Mouse (Mus musculus) activated CD4-positive, CD25-positive, alpha-beta regulatory T cell, adult 9 weeks (primary cell): ENCODE data around the gene Mymx. TPM values are rescaled to one million over a fixed set of nuclear protein-coding genes. Genes with fewer than 3 reads are reported as not detected.

ENCODE experiments used
- polyA plus RNA-seq: library from polyadenylated mRNA; unstranded; fragments of 100-300 nt; shearing (Covaris generic); gene quantifications from one replicate; pipeline ENCODE4 v1.2.1, GENCODE M21; 2017

Gene Mymx
- not detected for polyA plus RNA-seq

DNA sequence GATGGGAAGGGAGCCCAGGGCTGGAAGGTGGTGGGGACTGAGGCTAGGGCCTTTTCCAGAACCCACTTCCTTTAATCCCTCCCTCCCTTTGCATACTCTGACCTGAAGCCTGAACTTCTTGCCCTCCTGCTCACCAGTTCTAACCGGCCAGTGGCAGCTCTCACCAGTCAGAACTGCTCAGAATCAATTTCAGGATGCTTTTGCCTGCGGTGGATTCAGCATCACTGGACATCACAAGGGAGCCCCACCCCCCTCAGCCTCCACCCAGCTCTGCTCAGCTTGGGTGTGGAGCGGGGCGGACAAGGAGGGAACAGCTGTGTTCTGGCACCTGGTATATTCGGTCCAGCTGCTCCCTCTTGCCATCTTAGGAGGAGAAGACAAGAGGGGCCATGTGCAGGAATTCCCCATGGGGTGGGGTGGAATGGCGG is at the start of gene Mymx:
Gene Mymx, minus strand, starts transcription at position 226 of the 428 bp plus-strand sequence.

GRCm38 (mm10) chr17:45599446-45600242 is 2.3 kb downstream of the Mymx start, which contains the start of gene Slc29a1:
TSS of gene Slc29a1 (minus strand) at chr17:45599606.

GRCm38 (mm10) chr17:45573087-45573779 is 28.7 kb downstream of the Mymx start, which contains the start of gene Hsp90ab1:
TSS of gene Hsp90ab1 (minus strand) at chr17:45573271.

GRCm38 (mm10) chr17:45563655-45564530 is 38.0 kb downstream of the Mymx start, which contains the start of gene Slc35b2:
TSS of gene Slc35b2 (plus strand) at chr17:45563874.

GRCm38 (mm10) chr17:45555452-45556106 is 46.3 kb downstream of the Mymx start, which contains the start of gene Nfkbie:
TSS of gene Nfkbie (plus strand) at chr17:45555703.

Other genes with a start within 250 kb of the Mymx start
- 88.1 TPM for gene Cdc5l, start 168.4 kb downstream of the Mymx start, polyA plus RNA-seq
- gene Spats1, start 126.7 kb downstream of the Mymx start, polyA plus RNA-seq, result 1.2 TPM
- gene Aars2, start 95.3 kb downstream of the Mymx start, polyA plus RNA-seq, result 13.8 TPM
- not detected for gene Tcte1, start 78.7 kb downstream of the Mymx start, polyA plus RNA-seq
- gene Tmem151b, start 52.4 kb downstream of the Mymx start, polyA plus RNA-seq, result 0.06 TPM
- 97.9 TPM for gene Nfkbie, start 46.4 kb downstream of the Mymx start, polyA plus RNA-seq
- 77.9 TPM for gene Slc35b2, start 38.2 kb downstream of the Mymx start, polyA plus RNA-seq
- 1,226 TPM for gene Hsp90ab1, start 28.8 kb downstream of the Mymx start, polyA plus RNA-seq
- 156 TPM for gene Slc29a1, start 2.5 kb downstream of the Mymx start, polyA plus RNA-seq
- gene Capn11, start 57.2 kb upstream of the Mymx start, polyA plus RNA-seq, result 3.7 TPM
- gene Mrpl14, start 84.2 kb upstream of the Mymx start, polyA plus RNA-seq, result 101 TPM
- 9.7 TPM for gene Tmem63b, start 84.8 kb upstream of the Mymx start, polyA plus RNA-seq
- not detected for gene 1600014C23Rik, start 131.7 kb upstream of the Mymx start, polyA plus RNA-seq